Mouse (Mus musculus): ENCODE data around the gene Tmem104. TPM values are rescaled to one million over a fixed set of nuclear protein-coding genes. Genes with fewer than 3 reads are reported as not detected.

The Tmem104 gene
- polyA plus RNA-seq, 1 experiment from 2014 or later = 13.4 TPM

- Histone ChIP-seq H3K4me1 (peaks cover 19% of the 10 kb centered on the region), H3K27me3 (no peaks in the 10 kb centered on the region), H3K36me3 (no peaks in the 10 kb centered on the region), H3K9ac (peak overlapping the region; percentile 57), H3K4me3 (peak overlapping the region; percentile 62), H3K9me3 (no peaks in the 10 kb centered on the region), H3K27ac (peak overlapping the region; percentile 80), H3K4me2 (replicated peaks) (peak overlapping the region; percentile 72)
- no peak for ATAC-seq (ENCODE audit: insufficient number of reproducible peaks, insufficient read depth, low FRiP score, low TSS enrichment)
- WGBS = 18% methylated on average over 7 of the region's 7 CpGs
These were observed 90.3 kb downstream of the Tmem104 start for GRCm38 (mm10) chr11:115277604-115277975.

- Histone ChIP-seq H3K27ac (no peak overlapping the region), H3K36me3 (no peaks in the 10 kb centered on the region), H3K4me3 (no peak overlapping the region), H3K4me1 (peaks cover 19% of the 10 kb centered on the region), H3K9ac (no peak overlapping the region), H3K27me3 (no peaks in the 10 kb centered on the region), H3K4me2 (replicated peaks) (peak overlapping the region; percentile 72), H3K9me3 (no peaks in the 10 kb centered on the region)
- 70% methylated on average over 6 of the region's 6 CpGs for WGBS
- no peak for ATAC-seq (ENCODE audit: insufficient number of reproducible peaks, insufficient read depth, low FRiP score, low TSS enrichment)
These were observed 90.9 kb downstream of the Tmem104 start for GRCm38 (mm10) chr11:115278176-115278575.

- Histone ChIP-seq H3K9me3 (no peaks in the 10 kb centered on the region), H3K4me2 (replicated peaks) (no peak overlapping the region), H3K27me3 (no peaks in the 10 kb centered on the region), H3K9ac (no peak overlapping the region), H3K4me1 (peaks cover 19% of the 10 kb centered on the region), H3K4me3 (no peak overlapping the region), H3K36me3 (no peaks in the 10 kb centered on the region), H3K27ac (no peak overlapping the region)
- no peak for ATAC-seq (ENCODE audit: insufficient number of reproducible peaks, insufficient read depth, low FRiP score, low TSS enrichment)
- WGBS = 73% methylated on average over 1 of the region's 1 CpGs
These were observed 92.4 kb downstream of the Tmem104 start for GRCm38 (mm10) chr11:115279726-115280125.

- no peaks in the 10 kb centered on the region for H3K36me3 ChIP-seq
These were observed 95.0 kb downstream of the Tmem104 start for GRCm38 (mm10) chr11:115282295-115282694.

GRCm38 (mm10) chr11:115282723-115283485 is 95.6 kb downstream of the Tmem104 start:
- Histone ChIP-seq H3K9me3 (no peaks in the 10 kb centered on the region), H3K4me3 (no peak overlapping the region), H3K9ac (no peak overlapping the region), H3K36me3 (no peaks in the 10 kb centered on the region), H3K4me2 (replicated peaks) (no peak overlapping the region), H3K4me1 (peaks cover 3% of the 10 kb centered on the region; the same call in 1 of the 2 replicates), H3K27ac (no peak overlapping the region), H3K27me3 (no peaks in the 10 kb centered on the region)
- no peak for ATAC-seq (ENCODE audit: insufficient number of reproducible peaks, insufficient read depth, low FRiP score, low TSS enrichment)
- 78% methylated on average over 8 of the region's 8 CpGs for WGBS

More at GRCm38 (mm10) chr11:115282295-115282694, 95.0 kb downstream of the Tmem104 start:
- H3K27me3 ChIP-seq = no peaks in the 10 kb centered on the region
- no peak overlapping the region for H3K9ac ChIP-seq
- H3K4me2 ChIP-seq (replicated peaks) = no peak overlapping the region
- H3K9me3 ChIP-seq = no peaks in the 10 kb centered on the region
- H3K4me3 ChIP-seq = no peak overlapping the region
- no peak overlapping the region for H3K27ac ChIP-seq
- ATAC-seq (ENCODE audit: insufficient number of reproducible peaks, insufficient read depth, low FRiP score, low TSS enrichment) = no peak
- H3K4me1 ChIP-seq = peaks cover 7% of the 10 kb centered on the region; the same call in 1 of the 2 replicates
- 76% methylated on average over 8 of the region's 8 CpGs for WGBS

GRCm38 (mm10) chr11:115283486-115283765 is 96.1 kb downstream of the Tmem104 start:
- H3K4me2 ChIP-seq (replicated peaks) = no peak overlapping the region
- no peak overlapping the region for H3K9ac ChIP-seq
- H3K4me3 ChIP-seq = no peak overlapping the region
- H3K27me3 ChIP-seq = no peaks in the 10 kb centered on the region
- no peaks in the 10 kb centered on the region for H3K9me3 ChIP-seq
- 75% methylated on average over 9 of the region's 9 CpGs for WGBS
- no peaks in the 10 kb centered on the region for H3K36me3 ChIP-seq
- no peaks in the 10 kb centered on the region for H3K4me1 ChIP-seq
- ATAC-seq (ENCODE audit: insufficient number of reproducible peaks, insufficient read depth, low FRiP score, low TSS enrichment) = no peak
- no peak overlapping the region for H3K27ac ChIP-seq

- Histone ChIP-seq H3K4me2 (replicated peaks) (no peak overlapping the region), H3K4me1 (no peaks in the 10 kb centered on the region), H3K4me3 (no peak overlapping the region), H3K27ac (no peak overlapping the region), H3K9me3 (no peaks in the 10 kb centered on the region), H3K9ac (no peak overlapping the region), H3K27me3 (no peaks in the 10 kb centered on the region), H3K36me3 (no peaks in the 10 kb centered on the region)
- 82% methylated on average over 12 of the region's 12 CpGs for WGBS
- no peak for ATAC-seq (ENCODE audit: insufficient number of reproducible peaks, insufficient read depth, low FRiP score, low TSS enrichment)
These were observed 96.8 kb downstream of the Tmem104 start for GRCm38 (mm10) chr11:115283891-115284620.

- H3K9me3 ChIP-seq = no peaks in the 10 kb centered on the region
- H3K36me3 ChIP-seq = no peaks in the 10 kb centered on the region
- no peak for ATAC-seq (ENCODE audit: insufficient number of reproducible peaks, insufficient read depth, low FRiP score, low TSS enrichment)
- whole genome bisulfite sequencing = 65% methylated on average over 4 of the region's 4 CpGs
- no peak overlapping the region for H3K4me2 ChIP-seq (replicated peaks)
- no peaks in the 10 kb centered on the region for H3K27me3 ChIP-seq
- no peak overlapping the region for H3K27ac ChIP-seq
- H3K9ac ChIP-seq = no peak overlapping the region
- no peak overlapping the region for H3K4me3 ChIP-seq
- no peaks in the 10 kb centered on the region for H3K4me1 ChIP-seq
These were observed 98.0 kb downstream of the Tmem104 start for GRCm38 (mm10) chr11:115285282-115285681.

- no peak for ATAC-seq (ENCODE audit: insufficient number of reproducible peaks, insufficient read depth, low FRiP score, low TSS enrichment)
- Histone ChIP-seq H3K4me2 (replicated peaks) (no peak overlapping the region), H3K27me3 (no peaks in the 10 kb centered on the region), H3K27ac (no peak overlapping the region), H3K4me1 (no peaks in the 10 kb centered on the region), H3K36me3 (no peaks in the 10 kb centered on the region), H3K9me3 (no peaks in the 10 kb centered on the region), H3K9ac (no peak overlapping the region), H3K4me3 (no peak overlapping the region)
- WGBS = 74% methylated on average over 19 of the region's 19 CpGs
These were observed 99.1 kb downstream of the Tmem104 start for GRCm38 (mm10) chr11:115286201-115286993.

- Histone ChIP-seq H3K4me1 (no peaks in the 10 kb centered on the region), H3K4me2 (replicated peaks) (no peak overlapping the region), H3K4me3 (no peak overlapping the region), H3K9ac (no peak overlapping the region), H3K36me3 (no peaks in the 10 kb centered on the region), H3K9me3 (no peaks in the 10 kb centered on the region), H3K27ac (no peak overlapping the region), H3K27me3 (no peaks in the 10 kb centered on the region)
- no peak for ATAC-seq (ENCODE audit: insufficient number of reproducible peaks, insufficient read depth, low FRiP score, low TSS enrichment)
- 83% methylated on average over 5 of the region's 5 CpGs for WGBS
These were observed 100.1 kb downstream of the Tmem104 start for GRCm38 (mm10) chr11:115287386-115287785.

- Histone ChIP-seq H3K4me3 (no peak overlapping the region), H3K27ac (no peak overlapping the region), H3K4me1 (no peaks in the 10 kb centered on the region), H3K9ac (no peak overlapping the region), H3K4me2 (replicated peaks) (no peak overlapping the region), H3K9me3 (no peaks in the 10 kb centered on the region), H3K36me3 (no peaks in the 10 kb centered on the region), H3K27me3 (no peaks in the 10 kb centered on the region)
- no peak for ATAC-seq (ENCODE audit: insufficient number of reproducible peaks, insufficient read depth, low FRiP score, low TSS enrichment)
- 88% methylated on average over 2 of the region's 2 CpGs for WGBS
These were observed 101.0 kb downstream of the Tmem104 start for GRCm38 (mm10) chr11:115288305-115288704.
